Mouse (Mus musculus): Measurements from ENCODE around the gene Gatc.
"Not testable (repeated sequence)": the region's sequence is repeated elsewhere in the genome, so short reads cannot be mapped to it uniquely, and the experiment has no call there.

Gene Gatc

DNA sequence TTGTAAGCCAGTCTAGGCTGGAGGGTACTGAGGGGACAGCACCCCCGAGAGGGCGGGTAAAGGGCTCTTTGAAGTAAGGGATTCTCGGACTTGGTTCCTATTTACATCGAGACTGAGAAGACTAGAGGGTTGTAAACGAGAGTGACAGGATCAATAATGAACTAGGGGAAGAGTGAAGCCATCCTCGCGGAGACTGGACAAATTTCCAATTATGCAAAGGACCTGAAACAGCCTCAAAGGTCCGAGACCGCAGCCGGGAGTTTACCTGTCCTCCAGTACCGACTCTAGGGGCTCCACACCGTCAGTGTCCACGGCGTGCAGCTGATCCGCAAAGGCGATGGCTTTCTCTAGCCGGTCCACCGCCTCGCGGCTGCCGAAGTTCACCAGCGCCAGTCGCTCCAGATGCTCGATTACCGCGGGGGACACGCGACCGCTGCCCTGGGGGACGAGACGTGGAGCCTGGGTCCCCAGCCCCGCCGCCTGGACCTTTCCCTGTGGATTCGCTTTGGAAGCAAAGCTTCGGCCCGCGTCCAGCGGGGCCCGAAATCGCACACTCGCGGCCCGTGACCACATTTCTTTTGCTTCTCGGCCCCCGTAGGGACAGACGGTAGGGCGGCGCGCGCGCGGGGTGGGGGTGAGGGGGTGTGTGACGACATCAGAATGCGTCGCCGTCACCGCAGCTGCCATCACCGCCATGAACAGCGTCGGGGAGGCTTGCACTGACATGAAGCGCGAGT is at the start of gene Gatc, which contains the start of gene Triap1:
Gene Gatc (minus strand): TSS at position 602 of the 737 bp plus-strand sequence.
Gene Triap1 (plus strand): TSS at position 649 of the 737 bp plus-strand sequence.
- DNase-seq: peak; percentile 95

- not testable (repeated sequence) for DNase-seq
These were observed 37.9 kb upstream of the Gatc start for GRCm38 (mm10) chr5:115378882-115379281.

- DNase-seq: no peak
These were observed 34.5 kb upstream of the Gatc start for GRCm38 (mm10) chr5:115375436-115375835.

GRCm38 (mm10) chr5:115374204-115374820 is 33.3 kb upstream of the Gatc start:
- DNase-seq: no peak

GRCm38 (mm10) chr5:115373441-115374203 is 32.6 kb upstream of the Gatc start:
- DNase-seq: peak; percentile 96

DNA sequence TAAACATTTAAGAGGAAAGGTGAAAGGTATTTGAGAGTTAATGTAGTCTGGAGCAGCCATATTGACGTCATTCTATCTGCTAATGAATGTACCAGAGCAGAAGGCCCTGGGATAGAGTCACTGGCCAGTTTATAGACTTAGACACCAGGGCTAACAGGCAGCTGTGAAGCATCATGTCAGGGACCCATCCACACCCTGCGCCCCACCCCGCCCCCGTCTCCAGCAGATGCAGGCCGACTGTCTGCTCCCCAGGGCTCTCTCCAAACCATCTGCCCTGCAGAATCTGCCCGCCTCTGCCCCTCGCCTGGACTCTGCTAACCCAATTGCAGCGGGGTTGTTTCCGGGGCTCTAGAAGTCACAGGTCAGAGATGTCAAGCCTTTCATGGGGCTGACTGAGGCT is 30.8 kb upstream of the Gatc start:
- peak; percentile 71 for DNase-seq

- DNase-seq: no peak
These were observed 23.8 kb upstream of the Gatc start for GRCm38 (mm10) chr5:115364782-115365181.

- DNase-seq: no peak
These were observed 22.1 kb upstream of the Gatc start for GRCm38 (mm10) chr5:115362819-115363714.

- peak; percentile 46 for DNase-seq
These were observed 21.2 kb upstream of the Gatc start for GRCm38 (mm10) chr5:115362216-115362615.

- DNase-seq: no peak
These were observed 18.9 kb upstream of the Gatc start for GRCm38 (mm10) chr5:115359851-115360372.

- DNase-seq: no peak
These were observed 18.5 kb upstream of the Gatc start for GRCm38 (mm10) chr5:115359438-115359837.

DNA sequence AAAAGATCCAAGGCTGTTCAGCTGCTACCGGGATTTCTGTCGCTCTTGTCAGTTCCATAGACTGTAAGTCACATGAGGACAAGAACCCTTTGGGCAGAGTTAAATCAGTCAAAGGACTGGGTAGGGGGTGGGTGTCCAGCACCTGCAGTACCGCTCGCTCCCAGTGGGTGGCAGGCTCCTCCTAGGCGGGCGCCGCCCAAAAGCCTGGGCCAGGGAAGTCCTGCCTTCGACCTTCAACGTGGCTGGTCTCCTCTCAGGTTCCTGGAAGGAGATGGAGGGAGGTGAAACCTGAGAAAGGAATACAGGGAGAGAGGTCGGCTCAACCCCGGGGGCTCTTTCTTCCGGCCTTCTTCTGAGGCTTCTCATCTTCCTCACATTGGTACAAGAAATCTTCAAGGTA is 17.9 kb upstream of the Gatc start:
- peak; percentile 88 for DNase-seq

- no peak for DNase-seq
These were observed 14.1 kb upstream of the Gatc start for GRCm38 (mm10) chr5:115355070-115355469.

- DNase-seq: no peak
These were observed 10.4 kb upstream of the Gatc start for GRCm38 (mm10) chr5:115351348-115351747.

- no peak for DNase-seq
These were observed 8.2 kb upstream of the Gatc start for GRCm38 (mm10) chr5:115349225-115349555.

- peak; percentile 98 for DNase-seq
These were observed 7.7 kb upstream of the Gatc start, which contains the start of gene Cox6a1 for GRCm38 (mm10) chr5:115348546-115349224. Cox6a1 (minus strand) TSS chr5:115348981.

DNA sequence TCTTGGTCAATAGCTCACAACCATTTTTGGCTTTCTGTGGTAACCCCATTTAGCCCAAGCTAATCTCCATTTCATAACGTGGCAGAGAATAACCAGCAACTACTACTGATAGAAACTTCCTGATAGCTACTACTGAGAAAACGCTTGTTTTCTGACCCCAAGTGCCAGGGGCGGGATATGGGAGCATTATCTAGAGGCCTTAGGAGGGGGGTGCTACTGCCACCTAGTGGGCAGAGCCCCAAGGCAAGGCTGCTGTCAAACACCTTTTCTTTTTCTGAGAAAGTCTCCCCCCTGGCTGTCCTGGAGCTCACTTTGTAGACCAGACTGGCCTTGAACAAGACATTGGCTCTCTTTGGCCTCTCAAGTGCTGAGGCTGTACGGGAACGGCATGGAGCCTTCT is 6.6 kb upstream of the Gatc start:
- peak; percentile 86 for DNase-seq

- no peak for DNase-seq
These were observed 562 bp upstream of the Gatc start for GRCm38 (mm10) chr5:115341314-115342165.

DNA sequence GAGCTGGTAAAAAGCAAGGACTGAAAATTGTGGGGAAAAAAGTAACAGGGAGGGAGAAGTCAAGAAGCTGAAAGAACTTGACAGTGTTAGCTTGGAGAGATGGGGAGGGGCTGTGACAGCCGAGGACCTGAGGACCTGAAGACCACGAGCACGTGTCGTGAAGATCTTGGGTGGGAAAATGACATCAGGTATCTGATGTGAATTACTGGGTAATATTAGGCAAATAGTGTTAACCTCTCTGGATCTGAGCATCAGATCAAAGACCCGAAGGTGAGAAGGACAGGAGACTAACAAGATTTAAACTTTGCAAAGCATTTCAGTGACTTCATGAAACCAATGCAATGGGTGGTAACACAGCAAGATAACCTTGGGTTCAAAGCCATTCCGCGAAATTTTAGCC is 971 bp downstream of the Gatc start:
- no peak for DNase-seq

DNA sequence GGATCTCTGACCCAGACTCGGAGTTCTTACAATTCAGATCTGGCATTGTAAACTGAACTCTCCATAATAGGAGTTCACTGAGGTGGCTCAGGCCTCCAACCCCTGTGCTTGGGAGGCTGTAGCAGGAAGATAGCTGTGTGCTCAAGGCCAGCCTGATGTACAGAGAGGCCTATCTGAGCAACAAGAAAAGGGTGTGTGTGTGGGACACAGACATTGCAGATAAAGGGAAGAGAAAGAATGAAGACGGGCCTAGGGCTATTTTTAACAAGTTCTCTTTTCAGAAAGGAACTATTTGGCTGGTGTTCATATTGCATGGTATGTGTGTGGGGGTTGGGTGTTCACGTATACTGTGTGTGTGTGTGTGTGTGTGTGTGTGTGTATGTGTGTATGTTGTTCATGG is 7.4 kb downstream of the Gatc start:
- DNase-seq: no peak

- DNase-seq: no peak
These were observed 10.0 kb downstream of the Gatc start for GRCm38 (mm10) chr5:115330955-115331354.

Data from retina, postnatal 1 day (tissue).